Mouse (Mus musculus): ENCODE data around the gene Sec31b. TPM values are rescaled to one million over a fixed set of nuclear protein-coding genes. Genes with fewer than 3 reads are reported as not detected.

The Sec31b gene
- polyA plus RNA-seq, 1 experiment from 2014 or later = 0.54 TPM

- no peak overlapping the region for H3K4me3 ChIP-seq
- WGBS = 53% methylated on average over 9 of the region's 9 CpGs
- H3K27ac ChIP-seq = no peak overlapping the region
- no peak for ATAC-seq (ENCODE audit: borderline replicate concordance, extremely low read depth, low FRiP score, low TSS enrichment)
- peaks cover 13% of the 10 kb centered on the region; the same call in 1 of the 2 replicates for H3K27me3 ChIP-seq
- no peaks in the 10 kb centered on the region for H3K36me3 ChIP-seq
- H3K9ac ChIP-seq = no peak overlapping the region
- no peak overlapping the region for H3K4me2 ChIP-seq
- no peaks in the 10 kb centered on the region for H3K9me3 ChIP-seq
- H3K4me1 ChIP-seq = no peaks in the 10 kb centered on the region
Observed at GRCm38 (mm10) chr19:44525551-44526205, 20.0 kb downstream of the Sec31b start.

- H3K27me3 ChIP-seq = peaks cover 22% of the 10 kb centered on the region; the same call in 1 of the 2 replicates
- peaks cover 42% of the 10 kb centered on the region for H3K4me1 ChIP-seq
- ATAC-seq (ENCODE audit: borderline replicate concordance, extremely low read depth, low FRiP score, low TSS enrichment) = peak; percentile 77
- H3K9me3 ChIP-seq = no peaks in the 10 kb centered on the region
- 14% methylated on average over 7 of the region's 7 CpGs for WGBS
- no peak overlapping the region for H3K4me2 ChIP-seq
- H3K36me3 ChIP-seq = no peaks in the 10 kb centered on the region
- no peak overlapping the region for H3K9ac ChIP-seq
- no peak overlapping the region for H3K27ac ChIP-seq
- no peak overlapping the region for H3K4me3 ChIP-seq
Observed at GRCm38 (mm10) chr19:44519152-44519551, 26.5 kb downstream of the Sec31b start.

GRCm38 (mm10) chr19:44517996-44518768, 27.5 kb downstream of the Sec31b start:
- Histone ChIP-seq H3K36me3 (no peaks in the 10 kb centered on the region), H3K27me3 (peaks cover 25% of the 10 kb centered on the region), H3K4me2 (no peak overlapping the region), H3K27ac (no peak overlapping the region), H3K4me1 (peaks cover 48% of the 10 kb centered on the region), H3K4me3 (no peak overlapping the region), H3K9me3 (no peaks in the 10 kb centered on the region), H3K9ac (no peak overlapping the region)
- 62% methylated on average over 12 of the region's 12 CpGs for WGBS
- no peak for ATAC-seq (ENCODE audit: borderline replicate concordance, extremely low read depth, low FRiP score, low TSS enrichment)

GRCm38 (mm10) chr19:44515769-44516168, 29.9 kb downstream of the Sec31b start:
- 52% methylated on average over 6 of the region's 6 CpGs for WGBS
- H3K27ac ChIP-seq = no peak overlapping the region
- peaks cover 43% of the 10 kb centered on the region for H3K27me3 ChIP-seq

GRCm38 (mm10) chr19:44514521-44515451, 30.9 kb downstream of the Sec31b start:
- Histone ChIP-seq H3K4me1 (peaks cover 67% of the 10 kb centered on the region), H3K9ac (no peak overlapping the region), H3K36me3 (no peaks in the 10 kb centered on the region), H3K27ac (no peak overlapping the region), H3K27me3 (peaks cover 53% of the 10 kb centered on the region), H3K4me3 (no peak overlapping the region), H3K9me3 (no peaks in the 10 kb centered on the region), H3K4me2 (peak overlapping the region; percentile 12; the same call in 1 of the 2 replicates)
- ATAC-seq (ENCODE audit: borderline replicate concordance, extremely low read depth, low FRiP score, low TSS enrichment) = no peak
- 9% methylated on average over 14 of the region's 14 CpGs for WGBS

More at GRCm38 (mm10) chr19:44515769-44516168, 29.9 kb downstream of the Sec31b start:
- no peak overlapping the region for H3K9ac ChIP-seq
- no peak overlapping the region for H3K4me3 ChIP-seq
- no peak for ATAC-seq (ENCODE audit: borderline replicate concordance, extremely low read depth, low FRiP score, low TSS enrichment)
- no peak overlapping the region for H3K4me2 ChIP-seq
- H3K4me1 ChIP-seq = peaks cover 63% of the 10 kb centered on the region
- H3K9me3 ChIP-seq = no peaks in the 10 kb centered on the region
- H3K36me3 ChIP-seq = no peaks in the 10 kb centered on the region

- Histone ChIP-seq H3K4me2 (0 out of 2 replicates have a peak overlapping the region, but pooled peaks have one; percentile 12), H3K4me1 (peaks cover 62% of the 10 kb centered on the region), H3K27ac (no peak overlapping the region), H3K9ac (no peak overlapping the region), H3K36me3 (no peaks in the 10 kb centered on the region), H3K9me3 (no peaks in the 10 kb centered on the region), H3K4me3 (no peak overlapping the region), H3K27me3 (peaks cover 59% of the 10 kb centered on the region)
- 25% methylated on average over 7 of the region's 7 CpGs for WGBS
- ATAC-seq (ENCODE audit: borderline replicate concordance, extremely low read depth, low FRiP score, low TSS enrichment) = no peak
Observed at GRCm38 (mm10) chr19:44513921-44514482, 31.7 kb downstream of the Sec31b start.

- 39% methylated on average over 11 of the region's 11 CpGs for WGBS
- Histone ChIP-seq H3K36me3 (no peaks in the 10 kb centered on the region), H3K27ac (no peak overlapping the region), H3K4me2 (no peak overlapping the region), H3K27me3 (peaks cover 62% of the 10 kb centered on the region), H3K9me3 (no peaks in the 10 kb centered on the region), H3K4me3 (no peak overlapping the region), H3K4me1 (peaks cover 54% of the 10 kb centered on the region), H3K9ac (no peak overlapping the region)
- ATAC-seq (ENCODE audit: borderline replicate concordance, extremely low read depth, low FRiP score, low TSS enrichment) = no peak
Observed at GRCm38 (mm10) chr19:44513054-44513833, 32.4 kb downstream of the Sec31b start.

- Histone ChIP-seq H3K4me1 (peaks cover 52% of the 10 kb centered on the region), H3K27me3 (peaks cover 68% of the 10 kb centered on the region), H3K36me3 (no peaks in the 10 kb centered on the region), H3K4me2 (no peak overlapping the region), H3K27ac (no peak overlapping the region), H3K4me3 (no peak overlapping the region), H3K9me3 (no peaks in the 10 kb centered on the region), H3K9ac (no peak overlapping the region)
- ATAC-seq (ENCODE audit: borderline replicate concordance, extremely low read depth, low FRiP score, low TSS enrichment) = no peak
- 55% methylated on average over 5 of the region's 5 CpGs for WGBS
Observed at GRCm38 (mm10) chr19:44512601-44513000, 33.1 kb downstream of the Sec31b start.

GRCm38 (mm10) chr19:44511451-44512231, 34.0 kb downstream of the Sec31b start:
- Histone ChIP-seq H3K36me3 (no peaks in the 10 kb centered on the region), H3K27me3 (peaks cover 71% of the 10 kb centered on the region), H3K9ac (0 out of 2 replicates have a peak overlapping the region, but pooled peaks have one; percentile 10), H3K4me3 (peak overlapping the region; percentile 42), H3K4me1 (peaks cover 43% of the 10 kb centered on the region), H3K27ac (no peak overlapping the region), H3K4me2 (peak overlapping the region; percentile 87), H3K9me3 (no peaks in the 10 kb centered on the region)
- 0 out of 2 replicates have a peak, but pooled peaks have one; percentile 25 for ATAC-seq (ENCODE audit: borderline replicate concordance, extremely low read depth, low FRiP score, low TSS enrichment)
- WGBS = under 1% methylated on average over 66 of the region's 66 CpGs

- H3K27me3 ChIP-seq = peaks cover 75% of the 10 kb centered on the region
- no peak for ATAC-seq (ENCODE audit: borderline replicate concordance, extremely low read depth, low FRiP score, low TSS enrichment)
- no peak overlapping the region for H3K9ac ChIP-seq
- WGBS = 6% methylated on average over 12 of the region's 12 CpGs
- H3K9me3 ChIP-seq = no peaks in the 10 kb centered on the region
- H3K36me3 ChIP-seq = no peaks in the 10 kb centered on the region
- peaks cover 40% of the 10 kb centered on the region for H3K4me1 ChIP-seq
- H3K27ac ChIP-seq = no peak overlapping the region
- peak overlapping the region; percentile 42 for H3K4me3 ChIP-seq
- H3K4me2 ChIP-seq = no peak overlapping the region
Observed at GRCm38 (mm10) chr19:44510534-44511175, 35.0 kb downstream of the Sec31b start.
